Mouse (Mus musculus) heart, embryonic 13.5 days (tissue): ENCODE measurements around the gene Tnnt3. TPM values are rescaled to one million over a fixed set of nuclear protein-coding genes. Genes with fewer than 3 reads are reported as not detected.
A peak's percentile ranks its signal among the peaks of the same experiment; 100 is the strongest.

Experiments
- ATAC-seq: fragments of 200-750 bp; cut with Nextera tagmentation; 2 replicates; pipeline ENCODE4 v1.8.0; 2017; ENCODE audit warnings: moderate TSS enrichment; ENCODE audit not compliant: insufficient number of reproducible peaks, low FRiP score, low TSS enrichment; ENCODE audit errors: extremely low read depth
- H3K27ac ChIP-seq: fragments of 300-500 bp; sonication (generic); replicated peaks from 2 replicates; pipeline ENCODE4 v1.5.1; 2015; ENCODE audit warnings: moderate library complexity, mild to moderate bottlenecking, inconsistent platforms
- H3K27me3 ChIP-seq: fragments of 300-500 bp; sonication (generic); replicated peaks from 2 replicates; pipeline ENCODE4 v1.6.1; 2015; ENCODE audit warnings: mild to moderate bottlenecking, inconsistent platforms
- H3K36me3 ChIP-seq: fragments of 300-500 bp; sonication (generic); 2 replicates; pipeline ENCODE4 v1.6.1; 2015; ENCODE audit warnings: mild to moderate bottlenecking, inconsistent platforms
- H3K4me1 ChIP-seq: fragments of 300-500 bp; sonication (generic); 2 replicates; pipeline ENCODE4 v1.6.1; 2015; ENCODE audit warnings: inconsistent platforms
- H3K4me2 ChIP-seq: fragments of 300-500 bp; sonication (generic); 2 replicates; pipeline ENCODE4 v1.6.1; 2015; ENCODE audit warnings: inconsistent platforms, mild to moderate bottlenecking, moderate library complexity
- H3K4me3 ChIP-seq: fragments of 300-500 bp; sonication (generic); 2 replicates; pipeline ENCODE4 v1.5.1; 2015; ENCODE audit warnings: moderate library complexity, mild to moderate bottlenecking, inconsistent platforms
- H3K9ac ChIP-seq: fragments of 300-500 bp; sonication (generic); 2 replicates; pipeline ENCODE4 v1.6.1; 2015; ENCODE audit warnings: inconsistent platforms, mild to moderate bottlenecking, moderate library complexity
- H3K9me3 ChIP-seq: fragments of 300-500 bp; sonication (generic); 2 replicates; pipeline ENCODE4 v1.6.1; 2016; ENCODE audit warnings: inconsistent platforms
- WGBS: fragments of 180-500 bp; shearing (Covaris S2); methylation state at CpG from one replicate; pipeline ENCODE4 v1.1.7; 2015; ENCODE audit warnings: mixed read lengths; 5-methylcytosine and 5-hydroxymethylcytosine counted together
- polyA plus RNA-seq: library from polyadenylated mRNA; unstranded; fragments of >200 nt; fragmentation: Nextera tagmentation; extraction: Ambion mirVana; gene quantifications from 2 replicates; pipeline ENCODE4 v1.2.1, GENCODE M21; 2015

Gene Tnnt3
- polyA plus RNA-seq, 1 experiment from 2014 or later = 4.0 TPM

DNA sequence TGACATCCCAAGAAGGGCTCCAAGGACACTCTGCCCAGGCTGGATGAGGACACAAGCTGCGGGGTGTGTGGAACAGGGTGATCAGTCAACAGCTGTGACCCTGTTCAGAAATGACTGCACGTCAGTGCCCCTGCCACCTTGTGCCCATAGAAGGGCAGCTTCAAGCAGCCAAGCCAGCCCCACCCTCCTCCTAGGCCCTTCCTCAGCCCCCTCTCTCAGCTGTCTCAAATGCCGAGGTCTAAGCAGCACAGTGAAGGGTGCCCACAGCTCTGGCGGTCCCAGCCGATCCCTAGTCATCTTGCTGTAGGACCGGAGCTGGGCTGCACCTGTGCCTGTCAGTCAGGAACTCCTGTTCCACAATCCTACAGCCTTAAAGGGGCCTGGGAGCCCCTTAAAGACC, 36.4 kb upstream of the Tnnt3 start:
- H3K27ac ChIP-seq = peak overlapping the region; percentile 6; the same call in 1 of the 2 replicates
- no peaks in the 10 kb centered on the region for H3K36me3 ChIP-seq
- H3K9ac ChIP-seq = peak overlapping the region; percentile 45
- no peak overlapping the region for H3K4me3 ChIP-seq
- WGBS = 71% methylated on average over 6 of the region's 6 CpGs
- no peaks in the 10 kb centered on the region for H3K27me3 ChIP-seq
- H3K4me1 ChIP-seq = peaks cover 65% of the 10 kb centered on the region
- ATAC-seq = no peak
- no peak overlapping the region for H3K4me2 ChIP-seq
- H3K9me3 ChIP-seq = no peaks in the 10 kb centered on the region

DNA sequence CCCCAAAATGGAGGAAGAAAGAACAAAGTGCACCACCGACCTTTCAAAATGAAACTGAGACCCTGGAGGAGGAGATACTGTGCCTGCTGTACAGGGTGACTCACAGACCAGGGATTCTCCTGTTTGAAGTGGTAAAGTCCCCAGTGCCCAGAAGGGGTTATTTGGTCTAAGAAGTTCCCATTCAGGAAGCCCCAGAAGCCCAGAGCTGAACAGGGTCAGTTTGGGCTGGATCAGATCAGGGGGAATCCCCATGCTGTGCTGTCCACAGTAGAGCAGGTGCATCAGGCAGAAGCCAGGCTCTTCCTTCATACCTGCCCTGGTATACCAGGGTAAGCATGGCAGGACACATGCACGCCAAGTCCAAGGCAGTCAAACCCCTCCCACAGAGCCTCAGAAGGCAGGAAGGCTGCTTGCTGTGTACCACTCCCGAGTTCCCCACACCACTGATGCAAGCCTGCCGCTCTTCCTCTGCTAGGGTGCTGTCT, 36.0 kb upstream of the Tnnt3 start:
- Histone ChIP-seq H3K27ac (peak overlapping the region; percentile 20; the same call in 1 of the 2 replicates), H3K9ac (peak overlapping the region; percentile 45), H3K4me3 (no peak overlapping the region)

DNA sequence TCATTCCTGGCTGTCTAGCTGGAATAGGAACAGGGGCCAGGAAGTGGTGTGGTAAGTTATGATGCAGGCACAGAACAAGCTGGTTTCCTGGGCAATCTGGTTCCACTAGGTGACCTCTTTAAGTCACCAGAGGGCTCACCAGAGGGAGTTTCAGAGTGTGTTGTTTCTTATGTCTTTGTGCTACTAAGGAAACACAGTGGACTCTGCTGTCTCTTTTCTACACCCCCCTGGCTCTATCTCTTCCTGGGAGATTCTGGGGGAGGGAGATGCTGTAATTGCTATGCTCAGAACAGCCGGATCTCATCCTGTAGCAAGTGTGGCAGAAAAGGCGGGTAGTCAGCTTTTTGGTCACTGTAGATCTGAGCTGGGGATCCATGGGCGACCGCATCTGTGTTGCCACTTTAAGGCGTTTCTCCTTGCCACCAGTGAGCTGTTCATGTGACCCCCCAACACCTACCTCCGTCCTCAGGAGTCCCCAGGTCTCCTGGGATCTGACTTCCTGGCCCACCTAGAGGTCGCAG, 28.4 kb upstream of the Tnnt3 start:
- 62% methylated on average over 7 of the region's 7 CpGs for WGBS
- Histone ChIP-seq H3K9ac (peak overlapping the region; percentile 40), H3K4me3 (no peak overlapping the region), H3K4me1 (peaks cover 54% of the 10 kb centered on the region), H3K27ac (peak overlapping the region; percentile 99), H3K36me3 (no peaks in the 10 kb centered on the region), H3K4me2 (no peak overlapping the region), H3K9me3 (no peaks in the 10 kb centered on the region), H3K27me3 (no peaks in the 10 kb centered on the region)
- ATAC-seq = no peak

More for the DNA sequence above, 36.0 kb upstream of the Tnnt3 start:
- no peak for ATAC-seq
- Histone ChIP-seq H3K4me1 (peaks cover 60% of the 10 kb centered on the region), H3K9me3 (no peaks in the 10 kb centered on the region), H3K36me3 (no peaks in the 10 kb centered on the region), H3K27me3 (no peaks in the 10 kb centered on the region), H3K4me2 (no peak overlapping the region)
- 69% methylated on average over 4 of the region's 4 CpGs for WGBS

DNA sequence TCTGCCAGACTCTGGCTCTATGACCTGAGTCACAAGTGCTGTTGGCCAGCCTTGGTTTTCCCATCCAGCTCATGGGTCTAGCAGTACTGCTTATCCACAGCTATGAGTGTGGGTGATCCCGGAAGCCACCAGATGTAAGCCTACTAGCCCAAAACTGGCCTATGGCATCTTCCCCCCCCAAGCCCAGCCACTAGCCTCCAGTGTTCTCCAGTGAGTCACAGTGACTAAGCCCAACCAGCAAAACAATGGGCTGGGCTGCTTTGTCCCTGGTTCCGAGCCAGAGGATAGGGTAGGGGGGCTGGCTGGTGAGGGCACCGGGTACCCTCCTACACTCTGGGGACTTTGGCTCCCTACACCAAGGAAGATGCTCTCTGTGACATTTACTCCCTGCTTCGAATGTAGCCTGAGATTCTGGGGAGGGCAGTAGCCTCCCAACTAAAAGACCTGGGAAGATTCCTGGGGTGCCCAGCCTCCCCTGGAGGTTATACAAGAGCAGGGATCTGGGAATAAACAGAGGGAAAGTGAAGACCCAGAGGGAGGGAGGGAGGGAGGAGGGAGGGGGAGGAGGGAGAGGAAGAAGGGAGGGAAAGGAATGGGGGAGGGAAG, 27.7 kb upstream of the Tnnt3 start:
- Histone ChIP-seq H3K36me3 (no peaks in the 10 kb centered on the region), H3K27me3 (no peaks in the 10 kb centered on the region), H3K9ac (peak overlapping the region; percentile 81), H3K4me1 (peaks cover 61% of the 10 kb centered on the region), H3K4me2 (peak overlapping the region; percentile 55; the same call in 1 of the 2 replicates), H3K27ac (peak overlapping the region; percentile 99), H3K9me3 (no peaks in the 10 kb centered on the region), H3K4me3 (no peak overlapping the region)
- WGBS = 13% methylated on average over 4 of the region's 4 CpGs
- no peak; the same call in 1 of the 2 replicates for ATAC-seq

DNA sequence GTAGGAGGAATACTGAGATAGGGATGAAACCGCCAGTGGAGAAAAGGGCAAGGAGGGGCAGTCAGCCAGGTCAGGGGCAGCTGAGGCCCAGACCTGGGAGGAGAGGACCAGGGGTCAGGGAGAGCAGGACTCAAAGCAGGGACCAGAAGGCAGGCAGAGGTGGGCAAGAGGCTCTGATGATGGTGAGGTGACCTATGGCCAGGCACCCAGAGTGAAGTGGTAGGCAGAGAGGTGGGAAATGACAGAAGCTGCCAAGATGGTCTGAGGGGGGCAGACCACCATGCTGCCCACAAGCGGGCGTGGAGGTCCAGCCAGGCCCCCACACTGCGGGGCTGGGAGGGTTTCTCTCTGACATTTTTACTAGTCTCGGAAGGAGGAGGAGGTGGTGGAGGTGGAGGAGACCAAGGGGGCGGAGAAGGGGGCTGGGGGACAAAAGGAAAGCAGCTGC, 27.2 kb upstream of the Tnnt3 start:
- peak overlapping the region; percentile 99 for H3K27ac ChIP-seq
- H3K27me3 ChIP-seq = no peaks in the 10 kb centered on the region
- WGBS = 43% methylated on average over 6 of the region's 6 CpGs
- peak overlapping the region; percentile 81 for H3K9ac ChIP-seq
- no peaks in the 10 kb centered on the region for H3K36me3 ChIP-seq
- no peak for ATAC-seq
- H3K4me3 ChIP-seq = peak overlapping the region; percentile 41
- H3K4me2 ChIP-seq = peak overlapping the region; percentile 55
- H3K9me3 ChIP-seq = no peaks in the 10 kb centered on the region
- H3K4me1 ChIP-seq = peaks cover 66% of the 10 kb centered on the region

DNA sequence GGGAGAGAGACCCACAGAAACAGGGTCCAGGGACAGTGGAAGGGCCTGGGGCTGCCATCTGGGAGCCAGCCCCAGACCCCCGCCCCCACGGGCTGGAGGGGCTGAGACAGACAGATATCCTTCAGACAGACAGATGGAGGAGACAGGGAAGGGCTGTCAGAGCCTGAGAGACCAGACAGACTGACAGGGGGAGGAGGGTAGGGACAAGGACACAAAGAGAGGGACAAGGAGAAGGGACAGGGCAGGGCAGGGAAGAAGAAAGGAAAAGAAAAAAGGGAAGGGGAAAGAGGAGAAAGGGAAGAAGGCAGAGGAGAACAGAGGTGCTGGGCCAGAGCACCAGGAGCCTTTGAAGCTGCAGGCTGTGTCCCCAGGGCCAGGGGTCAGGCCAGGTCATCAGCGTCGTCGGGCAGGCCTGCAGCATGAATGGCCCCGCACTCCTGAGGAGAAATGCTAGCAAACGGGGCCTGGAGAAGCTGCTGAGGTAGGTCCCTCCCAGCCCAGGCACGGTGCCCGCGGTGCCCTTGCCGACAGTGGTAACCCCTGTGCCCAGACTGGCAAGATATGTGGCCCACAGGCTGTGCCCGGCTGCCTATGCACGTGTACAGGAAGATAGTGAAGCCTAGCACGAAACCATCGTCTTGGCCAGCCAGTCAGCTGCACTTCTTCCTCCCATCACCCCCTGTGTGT, 26.6 kb upstream of the Tnnt3 start:
- Histone ChIP-seq H3K4me2 (peak overlapping the region; percentile 55), H3K36me3 (no peaks in the 10 kb centered on the region), H3K4me3 (peak overlapping the region; percentile 41), H3K27me3 (no peaks in the 10 kb centered on the region), H3K9ac (peak overlapping the region; percentile 81), H3K9me3 (no peaks in the 10 kb centered on the region), H3K4me1 (peaks cover 72% of the 10 kb centered on the region), H3K27ac (peak overlapping the region; percentile 99)
- WGBS = 35% methylated on average over 15 of the region's 15 CpGs
- ATAC-seq = no peak

DNA sequence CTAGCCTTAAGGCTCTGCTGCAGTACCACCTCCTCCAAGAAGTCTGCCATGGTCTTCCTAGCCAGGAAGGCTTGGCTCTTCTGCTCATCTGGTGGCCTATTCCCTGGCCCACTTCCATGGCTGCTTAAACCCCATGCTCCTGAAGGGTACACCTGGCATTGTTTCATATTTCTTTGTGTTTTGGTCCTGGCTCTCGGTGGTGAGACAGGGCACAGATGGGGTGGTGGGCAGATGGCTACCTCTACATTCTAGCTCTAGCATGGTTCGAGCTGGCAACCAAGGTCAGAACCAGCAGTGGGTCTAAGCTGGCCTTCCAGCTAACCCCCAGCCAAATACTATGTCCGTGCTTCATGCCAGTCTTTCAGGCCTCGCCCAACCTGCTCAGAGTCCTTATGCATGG, 25.7 kb upstream of the Tnnt3 start:
- Histone ChIP-seq H3K4me1 (peaks cover 80% of the 10 kb centered on the region), H3K27ac (peak overlapping the region; percentile 99), H3K9ac (peak overlapping the region; percentile 81), H3K27me3 (no peaks in the 10 kb centered on the region), H3K9me3 (no peaks in the 10 kb centered on the region), H3K36me3 (no peaks in the 10 kb centered on the region), H3K4me3 (peak overlapping the region; percentile 41), H3K4me2 (peak overlapping the region; percentile 55)
- ATAC-seq = no peak
- 92% methylated on average over 4 of the region's 4 CpGs for whole genome bisulfite sequencing

DNA sequence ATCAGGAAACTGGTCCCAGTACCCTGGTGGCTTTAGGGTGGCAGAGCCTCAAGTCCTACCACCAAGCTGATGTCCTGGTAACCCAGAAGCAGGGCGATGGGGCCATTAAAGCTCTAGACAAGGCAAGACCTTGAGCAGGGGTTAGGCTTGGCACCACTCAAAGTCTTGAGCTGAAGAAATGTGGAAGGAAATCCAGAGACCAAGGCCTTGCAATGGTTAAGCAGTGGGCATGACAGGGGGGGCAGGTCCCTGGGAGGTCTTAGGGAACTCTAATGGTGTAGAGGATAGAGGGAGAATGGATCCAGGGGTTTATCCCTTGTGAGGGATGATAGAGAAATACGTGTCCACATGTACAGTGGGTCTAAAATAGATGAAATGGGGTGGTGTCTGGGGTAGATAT, 25.2 kb upstream of the Tnnt3 start:
- Histone ChIP-seq H3K27ac (peak overlapping the region; percentile 99), H3K9me3 (no peaks in the 10 kb centered on the region), H3K4me1 (peaks cover 86% of the 10 kb centered on the region), H3K4me3 (peak overlapping the region; percentile 41), H3K4me2 (peak overlapping the region; percentile 55), H3K36me3 (no peaks in the 10 kb centered on the region), H3K27me3 (no peaks in the 10 kb centered on the region), H3K9ac (peak overlapping the region; percentile 81)
- no peak for ATAC-seq
- WGBS = 86% methylated on average over 2 of the region's 2 CpGs

DNA sequence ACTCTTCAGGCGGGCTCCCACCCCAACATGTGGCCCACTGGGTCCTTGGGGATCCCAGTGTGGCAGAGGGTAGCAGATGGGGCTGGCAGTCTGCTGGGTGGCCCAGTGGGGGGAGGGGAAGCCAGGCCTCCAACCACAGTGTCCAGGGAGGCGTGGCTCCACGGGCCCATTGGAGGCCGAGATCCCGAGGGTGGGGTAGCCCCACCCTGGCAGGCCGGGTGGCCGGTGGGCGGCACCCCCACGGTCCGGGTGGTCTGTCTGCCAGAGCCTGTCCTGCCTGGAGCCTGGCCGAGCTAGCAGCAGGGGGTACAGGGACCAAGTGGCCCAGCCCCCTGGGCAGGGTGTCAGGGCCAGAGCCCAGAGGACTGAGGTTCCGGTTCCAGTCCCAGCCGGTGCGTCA, 23.8 kb upstream of the Tnnt3 start:
- Histone ChIP-seq H3K4me2 (peak overlapping the region; percentile 55), H3K4me3 (peak overlapping the region; percentile 17; the same call in 1 of the 2 replicates), H3K9ac (peak overlapping the region; percentile 81), H3K4me1 (peaks cover 99% of the 10 kb centered on the region), H3K9me3 (no peaks in the 10 kb centered on the region), H3K27me3 (no peaks in the 10 kb centered on the region), H3K36me3 (no peaks in the 10 kb centered on the region), H3K27ac (peak overlapping the region; percentile 99)
- no peak for ATAC-seq
- WGBS = 71% methylated on average over 14 of the region's 14 CpGs

DNA sequence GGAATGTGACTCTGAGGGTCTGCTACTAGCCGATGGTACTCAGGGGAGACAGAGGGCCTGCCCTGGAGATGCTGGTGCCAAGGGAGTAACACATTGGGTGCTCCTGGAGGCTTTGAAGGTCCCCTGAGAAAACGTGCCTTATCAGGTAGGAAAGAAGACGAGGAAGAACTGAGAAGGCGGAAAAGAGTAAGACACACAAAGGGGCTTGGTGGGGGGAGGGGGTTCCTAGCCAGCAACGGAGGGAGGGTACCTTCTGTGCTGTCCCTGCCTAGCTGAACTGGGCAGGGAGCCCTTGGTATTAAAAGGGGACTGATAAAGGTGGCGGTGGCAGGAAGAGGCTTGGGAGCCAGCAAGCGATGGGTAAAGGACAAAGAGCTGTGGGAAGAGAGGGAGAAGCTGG, 23.0 kb upstream of the Tnnt3 start:
- peaks cover 99% of the 10 kb centered on the region for H3K4me1 ChIP-seq
- H3K9ac ChIP-seq = peak overlapping the region; percentile 81
- H3K36me3 ChIP-seq = no peaks in the 10 kb centered on the region
- H3K27me3 ChIP-seq = no peaks in the 10 kb centered on the region
- peak overlapping the region; percentile 99 for H3K27ac ChIP-seq
- H3K4me3 ChIP-seq = peak overlapping the region; percentile 17
- no peak for ATAC-seq
- H3K4me2 ChIP-seq = peak overlapping the region; percentile 55
- no peaks in the 10 kb centered on the region for H3K9me3 ChIP-seq
- WGBS = 40% methylated on average over 7 of the region's 7 CpGs

DNA sequence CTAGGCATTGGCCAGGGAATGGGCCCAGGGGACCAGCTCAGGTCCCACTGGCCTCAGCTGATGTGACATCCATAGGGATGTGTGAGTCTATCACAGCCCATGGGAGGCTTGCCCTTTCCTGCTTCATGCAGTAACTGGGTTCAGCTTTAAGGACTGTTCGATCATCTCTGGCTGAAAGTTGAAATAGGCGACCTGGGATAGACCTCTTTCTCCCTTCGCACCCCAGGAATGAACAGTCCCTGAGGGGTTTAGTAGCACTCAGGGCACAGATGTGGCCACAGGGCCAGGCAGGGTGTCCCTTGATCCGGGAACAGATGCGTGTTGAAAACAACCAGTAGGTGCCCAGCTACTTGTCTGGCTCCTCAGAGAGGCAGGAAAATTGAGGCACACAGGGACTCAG, 22.4 kb upstream of the Tnnt3 start:
- Histone ChIP-seq H3K9me3 (no peaks in the 10 kb centered on the region), H3K4me3 (peak overlapping the region; percentile 17; the same call in 1 of the 2 replicates), H3K4me2 (peak overlapping the region; percentile 55), H3K27me3 (no peaks in the 10 kb centered on the region), H3K9ac (peak overlapping the region; percentile 81), H3K36me3 (no peaks in the 10 kb centered on the region), H3K4me1 (peaks cover 99% of the 10 kb centered on the region), H3K27ac (peak overlapping the region; percentile 99)
- 74% methylated on average over 5 of the region's 5 CpGs for WGBS
- no peak for ATAC-seq
